Mouse (Mus musculus): ENCODE results near the gene Pten.

- TF ChIP-seq CTCF (IDR thresholded peaks at IDR 0.05; ENCODE audit: low read depth, low read length) (no peak), GATA1 (IDR thresholded peaks at IDR 0.05; ENCODE audit: borderline replicate concordance, low read length) (no peak)
Measured at GRCm38 (mm10) chr19:32762493-32762892, 5.2 kb downstream of the Pten start.

Data from G1E (cell line).